Mouse (Mus musculus) forebrain, postnatal 0 days (tissue): ENCODE measurements at regions not wholly inside any gene's neighbourhood (a gene's known extent, or its start where the extent isn't known, plus 50 kb on each side); places are given as distances from the start of the nearest gene placed in this dataset.

Experiments
- ATAC-seq: fragments of 200-750 bp; cut with Nextera tagmentation; 2 replicates; pipeline ENCODE4 v1.8.0; 2017; ENCODE audit warnings: mild to moderate bottlenecking, moderate library complexity
- DNase-seq: peaks from one replicate; pipeline ENCODE4 v3.0.0-alpha.2; 2015
- H3K27ac ChIP-seq: fragments of 300-500 bp; sonication (generic); 2 replicates; pipeline ENCODE4 v1.5.1; 2014; ENCODE audit warnings: low read depth, mild to moderate bottlenecking, antibody characterized with exemption, low read length, moderate library complexity, mixed read lengths
- H3K27me3 ChIP-seq: fragments of 300-500 bp; sonication (generic); 2 replicates; pipeline ENCODE4 v1.6.1; 2014; ENCODE audit warnings: mild to moderate bottlenecking, low read length, mixed read lengths; ENCODE audit not compliant: insufficient read depth
- H3K36me3 ChIP-seq: fragments of 300-500 bp; sonication (generic); 2 replicates; pipeline ENCODE4 v1.6.1; 2014; ENCODE audit warnings: mild to moderate bottlenecking, moderate library complexity; ENCODE audit not compliant: insufficient read depth
- H3K4me1 ChIP-seq: fragments of 300-500 bp; sonication (generic); 2 replicates; pipeline ENCODE4 v1.6.1; 2014; ENCODE audit warnings: antibody characterized with exemption; ENCODE audit not compliant: insufficient read depth
- H3K4me2 ChIP-seq: fragments of 300-500 bp; sonication (generic); 2 replicates; pipeline ENCODE4 v1.6.1; 2014; ENCODE audit warnings: low read depth, mild to moderate bottlenecking, moderate library complexity
- H3K4me3 ChIP-seq: fragments of 300-500 bp; sonication (generic); 2 replicates; pipeline ENCODE4 v1.5.1; 2014; ENCODE audit warnings: low read depth, low read length, mixed read lengths
- H3K9ac ChIP-seq: fragments of 300-500 bp; sonication (generic); 2 replicates; pipeline ENCODE4 v1.6.1; 2014; ENCODE audit warnings: mild to moderate bottlenecking
- H3K9me3 ChIP-seq: fragments of 300-500 bp; sonication (generic); 2 replicates; pipeline ENCODE4 v1.6.1; 2016; ENCODE audit warnings: low read length
- CTCF ChIP-seq: sonication (generic); IDR thresholded peaks from 2 replicates; pipeline ENCODE4 v1.5.1; 2016; ENCODE audit warnings: antibody characterized with exemption, control low read depth, low read depth
- WGBS: fragments of 180-500 bp; shearing (Covaris S2); extraction: QIAGEN DNeasy Blood & Tissue Kit; methylation state at CpG from one replicate; pipeline ENCODE4 v1.1.7; 2014; 5-methylcytosine and 5-hydroxymethylcytosine counted together

GRCm38 (mm10) chr9:31794911-31795310, 118.4 kb downstream of the Barx2 start:
- WGBS: 89% methylated on average over 2 of the region's 2 CpGs
- DNase-seq (no peak), ATAC-seq (no peak)
- H3K4me1 ChIP-seq: no peaks in the 10 kb centered on the region
- H3K9me3 ChIP-seq: 0 out of 2 replicates have a peak, but pooled peaks cover 4% of the 10 kb centered on the region
- H3K27me3 ChIP-seq: no peaks in the 10 kb centered on the region
- TF ChIP-seq CTCF: no peak
- H3K4me2 ChIP-seq: no peak overlapping the region
- H3K4me3 ChIP-seq: no peak overlapping the region
- no peaks in the 10 kb centered on the region for H3K36me3 ChIP-seq
- no peak overlapping the region for H3K9ac ChIP-seq
- no peak overlapping the region for H3K27ac ChIP-seq

DNA sequence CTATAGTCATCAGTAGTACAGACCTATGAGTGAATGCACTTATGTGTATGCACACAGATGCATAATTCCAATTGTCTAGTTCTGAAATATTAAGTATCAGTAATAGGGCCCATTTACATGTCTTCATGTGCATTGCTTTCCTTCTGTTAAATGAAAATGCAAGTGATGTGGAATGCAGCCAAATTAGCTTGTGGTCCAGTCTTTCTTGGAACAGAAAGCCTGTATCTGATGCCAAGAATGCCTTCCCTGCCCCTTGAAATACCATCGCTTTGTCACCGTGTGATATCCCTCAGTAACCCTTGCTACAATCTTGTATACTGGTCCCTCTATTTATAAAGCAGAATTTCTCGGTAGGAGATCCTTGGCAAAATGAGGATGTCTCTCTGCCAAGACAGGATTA, 137.3 kb downstream of the Barx2 start:
- no peaks in the 10 kb centered on the region for H3K9me3 ChIP-seq
- ATAC-seq (no peak), DNase-seq (no peak)
- WGBS: 43% methylated on average over 3 of the region's 3 CpGs
- H3K36me3 ChIP-seq: no peaks in the 10 kb centered on the region
- H3K4me1 ChIP-seq: no peaks in the 10 kb centered on the region
- H3K4me3 ChIP-seq: no peak overlapping the region
- H3K27ac ChIP-seq: no peak overlapping the region
- no peak overlapping the region for H3K4me2 ChIP-seq
- H3K9ac ChIP-seq: no peak overlapping the region
- TF ChIP-seq CTCF: no peak
- H3K27me3 ChIP-seq: no peaks in the 10 kb centered on the region

GRCm38 (mm10) chr9:31765401-31765800, 147.9 kb downstream of the Barx2 start:
- no peaks in the 10 kb centered on the region for H3K27me3 ChIP-seq
- WGBS: 90% methylated on average over 4 of the region's 4 CpGs
- H3K4me1 ChIP-seq: no peaks in the 10 kb centered on the region
- H3K27ac ChIP-seq: no peak overlapping the region
- no peaks in the 10 kb centered on the region for H3K36me3 ChIP-seq
- H3K4me2 ChIP-seq: no peak overlapping the region
- H3K4me3 ChIP-seq: no peak overlapping the region
- ATAC-seq (no peak), DNase-seq (no peak)
- H3K9me3 ChIP-seq: no peaks in the 10 kb centered on the region
- no peak for TF ChIP-seq CTCF
- H3K9ac ChIP-seq: no peak overlapping the region

DNA sequence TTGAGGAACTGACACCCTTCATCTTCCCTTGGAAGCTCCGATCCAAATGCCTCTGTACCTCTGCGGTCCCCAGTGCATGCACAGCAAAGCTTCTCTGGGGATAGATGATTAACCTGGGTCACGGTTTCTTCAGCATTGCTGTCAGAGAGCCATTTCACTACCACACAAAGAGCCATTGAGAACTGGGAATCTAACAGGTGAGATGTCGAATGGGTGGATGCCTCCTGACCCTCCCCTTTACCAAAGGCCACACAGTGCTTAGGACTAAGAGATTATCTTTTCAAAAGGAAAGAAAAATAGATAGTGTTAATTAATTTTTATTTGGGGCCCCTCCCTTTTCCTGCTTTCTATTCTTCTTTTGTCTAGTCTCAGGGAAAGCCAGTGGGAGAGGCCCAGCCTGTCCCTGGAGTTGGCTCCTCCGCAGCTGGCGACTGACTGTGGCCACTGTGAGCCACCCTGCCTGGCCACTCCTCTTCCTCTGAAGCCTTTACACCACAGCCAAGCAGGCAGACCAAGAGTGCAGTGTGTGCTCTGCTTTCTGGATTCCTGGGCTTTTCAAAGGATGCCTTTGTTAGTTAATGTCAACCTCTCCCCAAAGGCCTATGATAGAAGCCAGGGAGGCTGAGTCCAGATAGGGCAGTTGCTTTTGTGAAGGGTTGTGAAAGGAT, 155.2 kb downstream of the Barx2 start:
- no peak; the same call in 1 of the 2 replicates for ATAC-seq
- Histone ChIP-seq H3K9me3 (no peaks in the 10 kb centered on the region), H3K4me2 (no peak overlapping the region), H3K36me3 (no peaks in the 10 kb centered on the region), H3K9ac (no peak overlapping the region), H3K4me3 (no peak overlapping the region), H3K4me1 (no peaks in the 10 kb centered on the region), H3K27me3 (no peaks in the 10 kb centered on the region), H3K27ac (no peak overlapping the region)
- WGBS: 43% methylated on average over 6 of the region's 6 CpGs
- TF ChIP-seq CTCF: no peak
- no peak for DNase-seq

DNA sequence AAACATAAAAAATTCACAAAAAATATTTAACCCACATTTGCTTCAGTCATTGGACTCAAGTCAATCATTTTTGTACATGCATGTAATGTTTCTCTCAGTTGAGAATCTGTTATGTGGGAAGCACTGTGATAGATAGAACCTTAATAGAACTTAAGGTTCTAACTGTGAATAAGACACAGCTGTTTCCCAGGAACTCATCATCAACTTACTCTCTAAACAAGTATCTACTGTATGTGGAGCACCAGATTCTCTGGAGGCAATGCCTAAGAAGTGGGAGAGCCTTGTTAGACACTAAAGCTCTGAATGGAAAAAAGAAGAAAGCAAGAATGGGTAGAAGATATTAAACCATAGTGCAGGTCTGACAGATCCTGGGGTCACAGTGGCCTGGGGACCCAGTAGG, 182.8 kb downstream of the Barx2 start:
- DNase-seq (no peak), ATAC-seq (no peak)
- H3K9me3 ChIP-seq: no peaks in the 10 kb centered on the region
- H3K4me2 ChIP-seq: no peak overlapping the region
- H3K27me3 ChIP-seq: no peaks in the 10 kb centered on the region
- H3K9ac ChIP-seq: no peak overlapping the region
- TF ChIP-seq CTCF: no peak
- no peaks in the 10 kb centered on the region for H3K4me1 ChIP-seq
- no peak overlapping the region for H3K27ac ChIP-seq
- no peak overlapping the region for H3K4me3 ChIP-seq
- H3K36me3 ChIP-seq: no peaks in the 10 kb centered on the region

GRCm38 (mm10) chr9:31719309-31719708, 194.0 kb downstream of the Barx2 start:
- DNase-seq: no peak
- Histone ChIP-seq H3K9ac (no peak overlapping the region), H3K4me3 (no peak overlapping the region), H3K27ac (no peak overlapping the region), H3K4me2 (no peak overlapping the region), H3K36me3 (no peaks in the 10 kb centered on the region), H3K4me1 (no peaks in the 10 kb centered on the region), H3K9me3 (no peaks in the 10 kb centered on the region), H3K27me3 (no peaks in the 10 kb centered on the region)
- TF ChIP-seq CTCF: peak; percentile 21; the same call in 1 of the 2 replicates
- WGBS: 66% methylated on average over 6 of the region's 6 CpGs
- no peak for ATAC-seq

DNA sequence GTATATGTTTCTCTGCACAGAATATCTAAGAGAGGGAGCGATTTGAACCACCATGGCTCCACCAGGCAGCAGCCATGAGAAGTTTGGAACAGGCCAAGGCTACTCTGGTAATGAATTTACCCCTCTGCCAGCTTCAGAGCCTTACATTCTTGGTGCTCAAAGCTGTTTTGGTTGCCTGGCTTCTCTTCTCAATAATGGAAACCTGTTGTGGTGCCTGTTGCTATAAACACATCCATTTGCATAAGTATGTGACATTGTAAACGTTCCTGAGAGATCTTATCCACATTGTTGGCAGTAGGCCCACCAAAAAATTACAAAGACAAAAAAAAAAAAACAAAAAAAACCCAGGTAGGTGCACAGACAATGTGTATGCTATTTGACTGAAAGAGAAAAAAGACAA, 203.2 kb downstream of the Barx2 start:
- H3K27me3 ChIP-seq: no peaks in the 10 kb centered on the region
- ATAC-seq (no peak; the same call in 1 of the 2 replicates), DNase-seq (no peak)
- H3K27ac ChIP-seq: no peak overlapping the region
- H3K9ac ChIP-seq: no peak overlapping the region
- no peak overlapping the region for H3K4me3 ChIP-seq
- no peaks in the 10 kb centered on the region for H3K9me3 ChIP-seq
- WGBS: 50% methylated on average over 2 of the region's 2 CpGs
- H3K4me2 ChIP-seq: no peak overlapping the region
- H3K4me1 ChIP-seq: no peaks in the 10 kb centered on the region
- H3K36me3 ChIP-seq: no peaks in the 10 kb centered on the region
- TF ChIP-seq CTCF: no peak
